Mouse (Mus musculus) forebrain, embryonic 10.5 days (tissue): ENCODE results near the gene Adgrf4. TPM values are rescaled to one million over a fixed set of nuclear protein-coding genes. Genes with fewer than 3 reads are reported as not detected.

ENCODE experiments used
- DNase-seq: peaks from one replicate; pipeline ENCODE4 v3.0.0-alpha.2; 2017; ENCODE audit warnings: low spot score; ENCODE audit errors: extremely low spot score
- H3K27ac ChIP-seq: fragments of 300-500 bp; sonication (generic); 2 replicates; pipeline ENCODE4 v1.5.1; 2016; ENCODE audit warnings: mild to moderate bottlenecking
- H3K27me3 ChIP-seq: fragments of 300-500 bp; sonication (generic); 2 replicates; pipeline ENCODE4 v1.6.1; 2016; ENCODE audit warnings: mild to moderate bottlenecking; ENCODE audit not compliant: poor library complexity, severe bottlenecking
- H3K36me3 ChIP-seq: fragments of 300-500 bp; sonication (generic); replicated peaks from 2 replicates; pipeline ENCODE4 v1.6.1; 2016; ENCODE audit warnings: mild to moderate bottlenecking, moderate library complexity
- H3K4me1 ChIP-seq: fragments of 300-500 bp; sonication (generic); 2 replicates; pipeline ENCODE4 v1.6.1; 2016
- H3K4me3 ChIP-seq: fragments of 300-500 bp; sonication (generic); 2 replicates; pipeline ENCODE4 v1.5.1; 2016; ENCODE audit warnings: mild to moderate bottlenecking, moderate library complexity
- H3K9me3 ChIP-seq: fragments of 300-500 bp; sonication (generic); 2 replicates; pipeline ENCODE4 v1.6.1; 2016; ENCODE audit warnings: mild to moderate bottlenecking, moderate library complexity
- WGBS: fragments of 180-500 bp; shearing (Covaris S2); methylation state at CpG from one replicate; pipeline ENCODE4 v1.1.7; 2016; 5-methylcytosine and 5-hydroxymethylcytosine counted together
- polyA plus RNA-seq: library from polyadenylated mRNA; unstranded; fragments of >200 nt; fragmentation: Nextera tagmentation; extraction: Ambion mirVana; gene quantifications from 2 replicates; pipeline ENCODE4 v1.2.1, GENCODE M21; 2016

The Adgrf4 gene
- 0.05 TPM in 1 of 2 replicates, not detected in the other for polyA plus RNA-seq

DNA sequence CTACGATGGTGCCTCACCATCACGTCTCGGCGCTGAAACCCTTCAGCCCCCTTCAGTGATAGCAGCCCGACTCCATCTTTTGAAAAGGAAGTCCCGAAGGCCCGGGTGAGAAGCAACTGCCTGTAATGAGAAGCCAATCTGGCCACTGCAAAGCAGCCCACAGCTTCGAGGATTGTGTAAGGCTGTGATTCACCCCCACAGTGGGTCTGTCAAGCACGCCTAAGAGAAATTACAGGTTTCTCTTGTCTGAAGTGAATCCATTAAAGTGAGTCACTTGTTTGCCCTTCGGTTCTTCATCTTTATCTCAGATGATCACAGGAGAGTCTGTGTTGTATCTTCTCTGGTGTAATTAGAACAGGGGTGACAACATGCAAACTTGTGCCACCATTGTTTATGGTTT is at the start of gene Adgrf4:
Gene Adgrf4, minus strand, starts transcription at position 149 of the 400 bp plus-strand sequence.
- Histone ChIP-seq H3K36me3 (no peaks in the 10 kb centered on the region), H3K4me3 (no peak within 1 kb of the TSS), H3K27ac (no peak within 1 kb of the TSS), H3K9me3 (no peaks in the 10 kb centered on the region), H3K4me1 (no peaks in the 10 kb centered on the region), H3K27me3 (no peaks in the 10 kb centered on the region)
- WGBS = 94% methylated on average over 10 of the region's 10 CpGs
- no peak for DNase-seq

DNA sequence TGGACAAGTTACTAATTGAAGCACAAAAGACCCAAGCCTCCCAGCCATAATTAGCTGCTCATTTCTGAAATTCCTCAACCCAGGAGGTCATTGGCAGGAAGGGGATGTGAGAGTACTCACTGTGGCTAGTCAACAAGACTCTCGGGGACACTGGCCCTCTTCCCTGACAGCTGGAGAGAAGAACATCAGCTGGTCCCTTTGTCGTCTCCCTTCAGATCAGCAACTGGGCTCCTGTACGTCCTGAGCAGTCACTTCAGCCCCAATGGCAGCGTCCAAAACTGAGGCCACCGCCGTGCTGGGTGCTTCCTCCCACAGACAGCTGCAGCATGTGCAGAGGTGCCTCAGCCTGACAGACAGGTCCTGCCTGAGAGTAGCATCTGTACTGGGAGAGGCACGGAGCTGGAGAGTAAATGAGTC is 49.7 kb upstream of the Adgrf4 start, which contains the start of gene Adgrf2:
Gene Adgrf2, minus strand, starts transcription at position 379 of the 417 bp plus-strand sequence.
- H3K4me3 ChIP-seq = no peak within 1 kb of the TSS
- WGBS = 22% methylated on average over 7 of the region's 7 CpGs
- H3K9me3 ChIP-seq = no peaks in the 10 kb centered on the region
- peaks cover 8% of the 10 kb centered on the region for H3K4me1 ChIP-seq
- DNase-seq = no peak
- no peak within 1 kb of the TSS for H3K27ac ChIP-seq
- H3K36me3 ChIP-seq = no peaks in the 10 kb centered on the region
- H3K27me3 ChIP-seq = no peaks in the 10 kb centered on the region

DNA sequence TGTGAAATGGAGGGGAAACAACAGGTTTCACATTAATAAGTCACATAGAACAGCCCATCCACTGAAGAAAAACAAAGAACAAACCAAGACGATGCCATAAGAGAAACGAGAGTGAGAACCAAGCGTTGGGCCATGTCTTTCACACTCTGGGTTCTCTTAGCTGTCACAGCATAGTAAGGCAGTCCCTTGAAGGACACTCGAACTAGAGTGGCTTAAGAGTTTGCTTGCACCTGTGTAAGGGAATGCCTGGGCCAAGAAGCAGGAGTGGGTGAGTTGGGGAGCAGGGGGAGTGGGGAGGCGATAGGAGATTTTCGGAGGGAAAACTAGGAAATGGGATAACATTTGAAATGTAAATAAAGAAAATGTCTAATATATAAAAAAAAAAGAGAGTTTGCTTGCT is 46.7 kb upstream of the Adgrf4 start:
- peaks cover 8% of the 10 kb centered on the region for H3K4me1 ChIP-seq
- DNase-seq = no peak
- 90% methylated on average over 6 of the region's 6 CpGs for WGBS
- H3K9me3 ChIP-seq = no peaks in the 10 kb centered on the region
- H3K4me3 ChIP-seq = no peak overlapping the region
- H3K27ac ChIP-seq = no peak overlapping the region
- no peaks in the 10 kb centered on the region for H3K36me3 ChIP-seq
- no peaks in the 10 kb centered on the region for H3K27me3 ChIP-seq

DNA sequence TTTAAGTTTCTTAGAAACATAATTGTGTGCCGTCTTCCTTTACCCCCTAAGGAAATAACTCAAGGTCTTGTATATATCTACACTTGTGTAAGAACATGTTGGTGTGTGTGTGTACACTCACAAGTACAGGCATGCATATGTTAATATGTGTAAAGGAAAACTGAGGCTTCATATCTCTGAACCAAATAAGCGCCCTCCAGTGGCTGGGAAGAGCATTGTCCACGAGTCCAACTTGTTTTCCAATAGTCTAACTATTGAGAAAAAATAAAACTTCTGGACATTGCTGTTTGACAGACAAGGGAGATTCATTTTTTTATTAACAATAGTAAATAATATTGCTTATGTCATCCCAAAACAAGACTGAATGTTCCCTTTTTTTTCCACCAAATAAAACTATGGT is 25.1 kb upstream of the Adgrf4 start:
- Histone ChIP-seq H3K4me3 (no peak overlapping the region), H3K27me3 (no peaks in the 10 kb centered on the region), H3K36me3 (no peaks in the 10 kb centered on the region), H3K27ac (no peak overlapping the region), H3K4me1 (no peaks in the 10 kb centered on the region), H3K9me3 (no peaks in the 10 kb centered on the region)
- WGBS = 48% methylated on average over 3 of the region's 3 CpGs
- no peak for DNase-seq

DNA sequence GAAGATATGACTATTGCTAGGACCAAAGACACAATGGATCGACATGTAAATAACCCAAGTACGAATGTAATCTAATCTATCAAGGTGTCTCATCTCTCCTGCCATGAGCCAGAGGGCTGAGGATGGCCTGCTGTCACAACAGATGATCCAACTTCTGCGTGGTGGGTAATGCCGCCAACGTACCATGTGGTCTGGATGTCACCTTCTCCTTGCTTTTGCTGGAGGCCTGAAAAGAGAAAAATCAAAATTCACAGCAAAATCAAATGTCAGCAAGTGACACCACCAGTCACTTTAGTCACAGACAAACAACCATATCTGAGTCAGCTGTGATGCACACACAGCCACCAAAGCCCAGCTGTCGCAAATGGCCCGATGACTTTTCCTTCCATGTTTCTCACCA is 22.9 kb upstream of the Adgrf4 start:
- no peak overlapping the region for H3K27ac ChIP-seq
- H3K4me1 ChIP-seq = no peaks in the 10 kb centered on the region
- DNase-seq = no peak
- no peaks in the 10 kb centered on the region for H3K36me3 ChIP-seq
- no peak overlapping the region for H3K4me3 ChIP-seq
- H3K9me3 ChIP-seq = no peaks in the 10 kb centered on the region
- no peaks in the 10 kb centered on the region for H3K27me3 ChIP-seq
- WGBS = 96% methylated on average over 7 of the region's 7 CpGs

DNA sequence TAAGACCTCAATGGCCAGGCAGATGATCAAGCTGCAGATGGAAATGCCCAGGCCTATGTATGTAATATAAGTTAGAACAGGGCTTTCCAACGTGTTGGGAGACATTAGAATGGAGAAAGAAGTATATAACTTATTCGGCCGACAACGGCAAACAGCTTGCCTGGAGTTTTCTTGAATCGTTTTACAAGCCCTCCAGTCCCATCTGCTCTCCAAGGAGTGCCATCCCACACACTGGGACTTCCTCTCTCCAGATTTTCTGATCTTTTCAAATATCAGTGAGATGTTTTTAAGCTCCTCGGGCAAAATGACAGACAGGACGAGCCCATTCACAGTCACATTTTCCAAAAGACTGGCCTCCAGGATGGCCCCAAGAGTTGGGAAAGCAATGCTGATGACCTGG is 18.6 kb upstream of the Adgrf4 start:
- no peaks in the 10 kb centered on the region for H3K9me3 ChIP-seq
- no peaks in the 10 kb centered on the region for H3K27me3 ChIP-seq
- no peak overlapping the region for H3K27ac ChIP-seq
- no peak for DNase-seq
- H3K4me3 ChIP-seq = no peak overlapping the region
- 89% methylated on average over 7 of the region's 7 CpGs for WGBS
- no peaks in the 10 kb centered on the region for H3K36me3 ChIP-seq
- H3K4me1 ChIP-seq = no peaks in the 10 kb centered on the region

DNA sequence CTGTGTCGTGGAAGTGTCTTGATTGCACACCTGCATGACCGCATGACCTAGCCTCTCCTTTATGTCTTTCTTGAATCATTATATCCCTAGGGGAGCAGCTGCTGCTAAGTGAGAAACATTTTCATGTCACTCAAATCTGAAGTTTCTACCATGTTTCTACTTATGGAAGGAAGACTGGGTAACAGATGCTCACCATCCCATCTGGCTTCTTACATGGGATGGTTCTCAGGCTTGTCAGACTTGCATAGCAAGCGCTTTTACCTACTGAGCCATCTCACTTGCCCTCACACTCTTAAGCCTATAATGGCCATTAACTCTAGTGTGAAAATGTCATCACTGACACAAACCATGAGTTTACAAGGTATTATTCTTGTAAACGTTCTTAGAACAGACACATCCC is 13.5 kb upstream of the Adgrf4 start:
- DNase-seq = no peak

DNA sequence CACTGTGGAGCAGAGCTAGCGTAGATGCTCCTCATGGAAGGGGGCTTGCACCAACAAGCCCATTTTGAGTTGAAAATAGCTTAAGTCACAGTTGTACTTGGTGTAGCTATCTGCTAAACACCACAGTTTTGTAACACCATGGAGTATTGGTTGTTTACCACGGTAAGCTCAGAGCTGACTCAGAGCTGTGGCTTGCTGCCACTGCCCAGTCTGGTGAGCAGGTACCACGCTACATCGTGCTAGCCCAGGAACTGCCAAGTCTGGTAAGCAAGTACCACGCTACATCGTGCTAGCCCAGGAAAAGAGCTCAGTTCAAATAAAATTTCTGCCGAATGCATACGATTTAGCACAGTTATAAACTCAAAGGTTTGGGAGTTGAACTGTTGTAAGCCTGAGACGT is 10.1 kb upstream of the Adgrf4 start:
- DNase-seq = no peak
- H3K27ac ChIP-seq = no peak overlapping the region
- H3K36me3 ChIP-seq = no peaks in the 10 kb centered on the region
- H3K4me1 ChIP-seq = no peaks in the 10 kb centered on the region
- no peaks in the 10 kb centered on the region for H3K9me3 ChIP-seq
- no peak overlapping the region for H3K4me3 ChIP-seq
- 92% methylated on average over 9 of the region's 9 CpGs for WGBS
- H3K27me3 ChIP-seq = no peaks in the 10 kb centered on the region

More for the DNA sequence above, 13.5 kb upstream of the Adgrf4 start:
- Histone ChIP-seq H3K27ac (no peak overlapping the region), H3K9me3 (no peaks in the 10 kb centered on the region), H3K4me3 (no peak overlapping the region), H3K36me3 (no peaks in the 10 kb centered on the region), H3K27me3 (no peaks in the 10 kb centered on the region), H3K4me1 (no peaks in the 10 kb centered on the region)
- 92% methylated on average over 4 of the region's 4 CpGs for WGBS

DNA sequence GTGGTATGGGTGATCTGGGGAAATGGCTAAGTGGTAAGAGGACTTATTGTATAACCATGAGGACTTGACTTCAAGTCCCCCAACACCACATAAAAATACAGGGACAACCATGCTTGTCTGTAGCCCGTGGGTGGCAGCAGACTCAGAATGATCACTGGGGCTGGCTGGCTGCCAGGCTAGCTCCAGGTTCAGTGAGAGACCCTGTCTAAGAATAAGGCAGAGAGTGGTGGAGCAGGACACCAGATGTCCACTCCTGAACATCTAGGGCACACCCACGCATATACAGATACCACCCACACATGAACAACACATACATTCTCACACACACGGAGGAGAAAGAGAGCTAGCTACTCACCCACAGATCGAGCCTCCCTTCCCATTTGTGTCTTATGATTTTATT is 2.6 kb upstream of the Adgrf4 start:
- Histone ChIP-seq H3K27me3 (no peaks in the 10 kb centered on the region), H3K4me1 (no peaks in the 10 kb centered on the region), H3K36me3 (no peaks in the 10 kb centered on the region), H3K4me3 (no peak overlapping the region), H3K9me3 (no peaks in the 10 kb centered on the region), H3K27ac (no peak overlapping the region)
- no peak for DNase-seq
- 88% methylated on average over 4 of the region's 4 CpGs for WGBS

DNA sequence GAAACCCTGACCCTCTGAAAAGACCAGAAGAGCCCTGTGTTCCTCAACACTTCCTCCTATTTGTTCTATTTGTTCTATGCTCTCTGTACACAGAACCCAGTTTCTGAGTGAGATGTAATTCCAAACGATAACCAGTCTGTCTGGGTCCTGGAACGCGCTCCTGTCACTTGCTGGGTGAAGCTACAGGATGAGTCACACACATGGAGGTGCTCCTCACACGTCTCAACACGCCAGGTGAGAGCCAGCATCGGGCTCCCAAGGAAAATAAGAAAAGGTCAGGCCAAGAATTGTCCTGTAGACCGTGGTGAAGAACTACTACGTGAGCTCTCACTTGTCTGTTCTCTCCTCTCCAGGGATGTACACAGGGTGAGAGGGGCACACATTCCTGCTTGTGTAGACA is 1.6 kb downstream of the Adgrf4 start:
- WGBS = 92% methylated on average over 8 of the region's 8 CpGs

DNA sequence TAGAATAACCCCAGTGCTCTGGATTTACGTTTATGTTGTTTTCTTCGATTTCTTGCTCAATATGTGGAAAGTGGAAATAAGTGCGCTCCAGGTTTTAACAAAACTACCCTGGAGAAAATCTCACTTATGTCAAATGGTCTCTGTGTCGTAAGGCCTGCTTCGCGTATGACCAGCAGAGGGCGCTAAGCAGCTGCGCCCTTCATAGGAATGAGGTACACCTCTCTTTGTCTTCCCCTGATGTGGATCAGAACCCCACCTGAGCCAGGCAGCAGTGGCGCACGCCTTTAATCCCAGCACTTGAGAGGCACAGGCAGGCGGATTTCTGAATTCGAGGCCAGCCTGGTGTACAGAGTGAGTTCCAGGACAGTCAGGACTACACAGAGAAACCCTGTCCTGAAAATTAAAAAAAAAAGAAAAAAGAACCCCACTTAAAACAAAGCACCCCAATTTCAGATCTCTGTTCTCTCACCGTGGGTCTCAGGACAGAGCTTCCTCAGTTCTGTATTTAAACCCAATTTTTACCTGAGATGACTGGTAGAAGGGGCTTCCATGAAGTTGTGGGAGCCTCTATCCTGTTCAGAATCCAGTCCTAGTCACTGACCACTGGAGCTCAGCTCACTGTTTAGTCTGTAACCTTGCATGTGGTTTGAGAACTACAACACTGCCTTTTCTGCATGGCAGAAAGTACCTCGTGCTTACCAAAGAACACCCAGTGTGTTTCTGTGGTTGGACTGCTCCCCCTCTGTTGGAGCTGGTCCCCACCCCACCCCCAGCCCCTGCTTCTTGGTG is 33.3 kb downstream of the Adgrf4 start:
- no peak overlapping the region for H3K27ac ChIP-seq
- no peaks in the 10 kb centered on the region for H3K36me3 ChIP-seq
- DNase-seq = peak; percentile 68
- H3K9me3 ChIP-seq = no peaks in the 10 kb centered on the region
- H3K27me3 ChIP-seq = no peaks in the 10 kb centered on the region
- WGBS = 25% methylated on average over 14 of the region's 14 CpGs
- peak overlapping the region; percentile 23; the same call in 1 of the 2 replicates for H3K4me3 ChIP-seq
- H3K4me1 ChIP-seq = 0 out of 2 replicates have a peak, but pooled peaks cover 3% of the 10 kb centered on the region

More for the DNA sequence above, 1.6 kb downstream of the Adgrf4 start:
- Histone ChIP-seq H3K4me3 (no peak overlapping the region), H3K27me3 (no peaks in the 10 kb centered on the region), H3K36me3 (no peaks in the 10 kb centered on the region), H3K9me3 (no peaks in the 10 kb centered on the region), H3K27ac (no peak overlapping the region), H3K4me1 (no peaks in the 10 kb centered on the region)
- no peak for DNase-seq

DNA sequence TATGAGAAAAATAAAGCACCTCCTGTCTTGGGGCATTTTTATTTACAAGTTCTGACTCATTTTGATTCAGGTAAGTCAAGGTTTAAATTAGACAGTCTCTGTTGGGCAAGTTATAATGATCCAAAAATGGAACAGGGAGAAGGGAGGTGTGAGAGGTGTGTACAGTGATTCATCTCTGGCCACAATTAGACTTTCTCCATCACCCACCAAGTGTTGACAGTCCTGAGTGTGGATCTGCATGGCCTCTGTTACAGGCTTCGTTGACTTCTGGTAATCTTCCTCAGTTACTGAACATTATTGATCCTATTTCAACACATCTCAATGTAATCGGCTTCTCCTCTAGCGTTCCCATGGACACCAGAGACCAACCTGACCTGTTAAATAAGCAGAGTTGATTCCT is 48.7 kb downstream of the Adgrf4 start:
- no peaks in the 10 kb centered on the region for H3K4me1 ChIP-seq
- no peaks in the 10 kb centered on the region for H3K9me3 ChIP-seq
- no peak overlapping the region for H3K27ac ChIP-seq
- no peak overlapping the region for H3K4me3 ChIP-seq
- H3K27me3 ChIP-seq = no peaks in the 10 kb centered on the region
- no peak for DNase-seq
- WGBS = 96% methylated on average over 3 of the region's 3 CpGs
- no peaks in the 10 kb centered on the region for H3K36me3 ChIP-seq

DNA sequence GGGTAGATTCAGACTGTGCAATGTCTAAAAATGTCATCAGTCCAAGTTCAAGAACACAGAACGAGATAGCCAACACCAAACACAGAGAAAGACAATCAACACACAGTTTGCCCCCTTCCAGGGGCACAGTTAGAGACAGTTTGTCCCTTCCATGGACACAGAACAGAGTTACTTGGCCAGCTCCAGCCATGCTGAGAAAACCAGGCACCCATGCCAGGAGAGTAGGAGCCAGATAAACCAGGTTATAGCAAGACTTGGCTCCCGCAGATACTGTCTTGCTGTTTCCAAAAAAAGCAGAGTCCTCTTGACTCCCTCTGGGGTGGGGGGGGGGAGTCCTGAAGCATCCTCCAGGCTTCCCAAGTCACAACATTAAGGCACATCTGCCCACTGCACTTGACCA is 61.9 kb downstream of the Adgrf4 start:
- no peaks in the 10 kb centered on the region for H3K4me1 ChIP-seq
- H3K9me3 ChIP-seq = 0 out of 2 replicates have a peak, but pooled peaks cover 2% of the 10 kb centered on the region
- no peak for DNase-seq
- no peak overlapping the region for H3K4me3 ChIP-seq
- H3K27ac ChIP-seq = no peak overlapping the region
- no peaks in the 10 kb centered on the region for H3K36me3 ChIP-seq
- H3K27me3 ChIP-seq = no peaks in the 10 kb centered on the region
- WGBS = 87% methylated on average over 2 of the region's 2 CpGs
